Mouse (Mus musculus): ENCODE data around the gene Rab3a. TPM values are rescaled to one million over a fixed set of nuclear protein-coding genes. Genes with fewer than 3 reads are reported as not detected.

Rab3a gene
- polyA plus RNA-seq, 1 experiment from 2014 or later: 2.7 TPM

GRCm38 (mm10) chr8:70775851-70776495, 21.5 kb downstream of the Rab3a start:
- Histone ChIP-seq H3K4me3 (replicated peaks) (peak overlapping the region; percentile 67), H3K4me1 (replicated peaks) (peaks cover 67% of the 10 kb centered on the region), H3K27me3 (no peaks in the 10 kb centered on the region), H3K27ac (replicated peaks) (peak overlapping the region; percentile 92), H3K4me2 (peak overlapping the region; percentile 98), H3K9me3 (replicated peaks) (no peaks in the 10 kb centered on the region), H3K9ac (peak overlapping the region; percentile 89), H3K36me3 (replicated peaks) (peaks cover 47% of the 10 kb centered on the region)
- peak; percentile 0; the same call in 1 of the 2 replicates for ATAC-seq (ENCODE audit: insufficient read depth)
- 1% methylated on average over 34 of the region's 34 CpGs for WGBS (ENCODE audit: insufficient replicate concordance)

- peak within 1 kb of the TSS; percentile 89 for H3K9ac ChIP-seq
- under 1% methylated on average over 94 of the region's 94 CpGs for WGBS (ENCODE audit: insufficient replicate concordance)
- peak within 1 kb of the TSS; percentile 92 for H3K27ac ChIP-seq (replicated peaks)
- peak within 1 kb of the TSS; percentile 98 for H3K4me2 ChIP-seq
- H3K27me3 ChIP-seq: no peaks in the 10 kb centered on the region
- no peaks in the 10 kb centered on the region for H3K9me3 ChIP-seq (replicated peaks)
- H3K4me3 ChIP-seq (replicated peaks): peak within 1 kb of the TSS; percentile 67
- ATAC-seq (ENCODE audit: insufficient read depth): peak; percentile 86
- peaks cover 60% of the 10 kb centered on the region for H3K4me1 ChIP-seq (replicated peaks)
- peaks cover 47% of the 10 kb centered on the region for H3K36me3 ChIP-seq (replicated peaks)
Observed at GRCm38 (mm10) chr8:70776496-70777444, 22.3 kb downstream of the Rab3a start, which contains the start of gene Pik3r2. Pik3r2 (minus strand) TSS chr8:70776713.

- Histone ChIP-seq H3K4me1 (replicated peaks) (peaks cover 34% of the 10 kb centered on the region), H3K9ac (no peak overlapping the region), H3K27ac (replicated peaks) (no peak overlapping the region), H3K4me3 (replicated peaks) (no peak overlapping the region), H3K9me3 (replicated peaks) (no peaks in the 10 kb centered on the region), H3K36me3 (replicated peaks) (peaks cover 63% of the 10 kb centered on the region), H3K4me2 (no peak overlapping the region), H3K27me3 (no peaks in the 10 kb centered on the region)
- ATAC-seq (ENCODE audit: insufficient read depth): no peak
- 56% methylated on average over 11 of the region's 11 CpGs for WGBS (ENCODE audit: insufficient replicate concordance)
Observed at GRCm38 (mm10) chr8:70780093-70780492, 25.6 kb downstream of the Rab3a start.

GRCm38 (mm10) chr8:70786291-70787050, 32.0 kb downstream of the Rab3a start:
- no peak overlapping the region for H3K4me2 ChIP-seq
- H3K36me3 ChIP-seq (replicated peaks): peaks cover 79% of the 10 kb centered on the region
- H3K27me3 ChIP-seq: no peaks in the 10 kb centered on the region
- no peaks in the 10 kb centered on the region for H3K9me3 ChIP-seq (replicated peaks)
- H3K27ac ChIP-seq (replicated peaks): no peak overlapping the region
- H3K4me3 ChIP-seq (replicated peaks): no peak overlapping the region
- 87% methylated on average over 25 of the region's 25 CpGs for WGBS (ENCODE audit: insufficient replicate concordance)
- peaks cover 55% of the 10 kb centered on the region for H3K4me1 ChIP-seq (replicated peaks)
- no peak overlapping the region for H3K9ac ChIP-seq
- no peak for ATAC-seq (ENCODE audit: insufficient read depth)

GRCm38 (mm10) chr8:70787051-70787445, 32.6 kb downstream of the Rab3a start:
- peaks cover 61% of the 10 kb centered on the region for H3K4me1 ChIP-seq (replicated peaks)
- ATAC-seq (ENCODE audit: insufficient read depth): no peak
- peaks cover 73% of the 10 kb centered on the region for H3K36me3 ChIP-seq (replicated peaks)
- no peak overlapping the region for H3K9ac ChIP-seq
- no peak overlapping the region for H3K27ac ChIP-seq (replicated peaks)
- H3K9me3 ChIP-seq (replicated peaks): no peaks in the 10 kb centered on the region
- no peak overlapping the region for H3K4me2 ChIP-seq
- H3K27me3 ChIP-seq: no peaks in the 10 kb centered on the region
- no peak overlapping the region for H3K4me3 ChIP-seq (replicated peaks)
- 86% methylated on average over 3 of the region's 3 CpGs for WGBS (ENCODE audit: insufficient replicate concordance)

GRCm38 (mm10) chr8:70787941-70788667, 33.6 kb downstream of the Rab3a start:
- peaks cover 3% of the 10 kb centered on the region; the same call in 1 of the 2 replicates for H3K9me3 ChIP-seq (replicated peaks)
- WGBS (ENCODE audit: insufficient replicate concordance): 63% methylated on average over 30 of the region's 30 CpGs
- H3K36me3 ChIP-seq (replicated peaks): peaks cover 69% of the 10 kb centered on the region
- no peak for ATAC-seq (ENCODE audit: insufficient read depth)
- H3K27ac ChIP-seq (replicated peaks): no peak overlapping the region
- peaks cover 71% of the 10 kb centered on the region for H3K4me1 ChIP-seq (replicated peaks)
- H3K4me2 ChIP-seq: 0 out of 2 replicates have a peak overlapping the region, but pooled peaks have one; percentile 15
- no peak overlapping the region for H3K9ac ChIP-seq
- H3K4me3 ChIP-seq (replicated peaks): no peak overlapping the region
- H3K27me3 ChIP-seq: peaks cover 4% of the 10 kb centered on the region; the same call in 1 of the 2 replicates

GRCm38 (mm10) chr8:70789046-70789445, 34.6 kb downstream of the Rab3a start:
- Histone ChIP-seq H3K4me3 (replicated peaks) (no peak overlapping the region), H3K9me3 (replicated peaks) (peaks cover 3% of the 10 kb centered on the region; the same call in 1 of the 2 replicates), H3K9ac (no peak overlapping the region), H3K4me2 (no peak overlapping the region), H3K4me1 (replicated peaks) (peaks cover 76% of the 10 kb centered on the region), H3K27ac (replicated peaks) (no peak overlapping the region), H3K36me3 (replicated peaks) (peaks cover 59% of the 10 kb centered on the region), H3K27me3 (peaks cover 13% of the 10 kb centered on the region; the same call in 1 of the 2 replicates)
- no peak for ATAC-seq (ENCODE audit: insufficient read depth)
- 79% methylated on average over 10 of the region's 10 CpGs for WGBS (ENCODE audit: insufficient replicate concordance)

GRCm38 (mm10) chr8:70790846-70791245, 36.4 kb downstream of the Rab3a start:
- Histone ChIP-seq H3K4me3 (replicated peaks) (peak overlapping the region; percentile 72), H3K9ac (peak overlapping the region; percentile 89), H3K4me2 (peak overlapping the region; percentile 93), H3K4me1 (replicated peaks) (peaks cover 81% of the 10 kb centered on the region), H3K9me3 (replicated peaks) (peaks cover 3% of the 10 kb centered on the region; the same call in 1 of the 2 replicates), H3K27ac (replicated peaks) (peak overlapping the region; percentile 38), H3K27me3 (peaks cover 27% of the 10 kb centered on the region), H3K36me3 (replicated peaks) (peaks cover 41% of the 10 kb centered on the region)
- no peak for ATAC-seq (ENCODE audit: insufficient read depth)
- WGBS (ENCODE audit: insufficient replicate concordance): 44% methylated on average over 8 of the region's 8 CpGs

GRCm38 (mm10) chr8:70791294-70791701, 36.8 kb downstream of the Rab3a start:
- ATAC-seq (ENCODE audit: insufficient read depth): no peak
- Histone ChIP-seq H3K4me3 (replicated peaks) (peak overlapping the region; percentile 72), H3K9ac (peak overlapping the region; percentile 89), H3K27ac (replicated peaks) (peak overlapping the region; percentile 80), H3K36me3 (replicated peaks) (peaks cover 37% of the 10 kb centered on the region), H3K9me3 (replicated peaks) (peaks cover 3% of the 10 kb centered on the region; the same call in 1 of the 2 replicates), H3K4me2 (peak overlapping the region; percentile 93), H3K27me3 (peaks cover 32% of the 10 kb centered on the region), H3K4me1 (replicated peaks) (peaks cover 81% of the 10 kb centered on the region)
- WGBS (ENCODE audit: insufficient replicate concordance): 13% methylated on average over 7 of the region's 7 CpGs

Data from liver, embryonic 15.5 days (tissue).